Mouse (Mus musculus) v-Abl transformed pro-B cells (cell line): ENCODE data around the gene Olfr305.
"Not testable (repeated sequence)": the region's sequence is repeated elsewhere in the genome, so short reads cannot be mapped to it uniquely, and the experiment has no call there.

ENCODE experiments used
- in situ Hi-C, 2 experiments: fragments of 400-800 bp; cut with MboI; formaldehyde crosslinking; loops; one replicate each; pipeline ENCODE4 v1.15.1; 2025; ENCODE audit not compliant: unreplicated experiment in 2 of 2

The Olfr305 gene

DNA sequence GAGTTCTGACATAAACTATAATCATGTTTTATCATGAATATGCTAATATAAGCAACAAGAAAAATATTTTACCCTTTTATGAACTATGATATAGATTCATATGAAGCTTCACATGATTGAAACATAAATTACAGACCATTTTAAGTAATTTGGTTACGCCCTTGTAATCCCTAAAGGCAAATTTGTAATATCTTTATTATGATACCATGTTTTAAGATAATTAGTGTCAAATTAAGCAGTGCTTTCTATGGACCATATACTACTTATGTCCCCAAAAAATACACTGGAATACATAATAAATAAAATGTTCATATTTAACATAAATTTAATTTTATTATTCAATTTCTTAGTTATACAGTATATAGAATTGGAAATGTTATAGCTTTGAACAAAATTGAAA, at the start of gene Olfr305:
Gene Olfr305 (minus strand): TSS at position 101 of the 400 bp plus-strand sequence.
- in situ Hi-C loops, result no loop called here

DNA sequence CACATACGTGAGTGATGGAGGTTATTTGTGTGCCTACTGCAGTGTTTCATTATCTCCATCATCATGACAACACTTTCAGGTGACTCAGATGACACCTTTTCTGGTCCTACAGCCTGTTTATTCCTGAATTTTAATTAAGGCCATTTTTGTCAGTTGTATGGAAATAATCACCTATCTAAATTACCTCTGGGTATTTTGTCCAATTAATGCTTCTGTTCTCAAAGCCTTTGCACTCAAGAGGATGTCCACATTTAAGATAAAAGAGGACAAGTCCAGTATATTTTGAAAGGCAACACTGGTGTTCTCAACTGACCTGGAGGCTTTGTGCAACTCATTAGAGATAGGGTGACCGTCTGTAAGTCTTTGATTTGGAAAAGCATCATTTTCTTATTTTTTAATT, 36.8 kb upstream of the Olfr305 start, which contains the start of gene Olfr301:
Gene Olfr301 (plus strand): TSS at position 301 of the 400 bp plus-strand sequence.
- in situ Hi-C loops, result no loop called here

DNA sequence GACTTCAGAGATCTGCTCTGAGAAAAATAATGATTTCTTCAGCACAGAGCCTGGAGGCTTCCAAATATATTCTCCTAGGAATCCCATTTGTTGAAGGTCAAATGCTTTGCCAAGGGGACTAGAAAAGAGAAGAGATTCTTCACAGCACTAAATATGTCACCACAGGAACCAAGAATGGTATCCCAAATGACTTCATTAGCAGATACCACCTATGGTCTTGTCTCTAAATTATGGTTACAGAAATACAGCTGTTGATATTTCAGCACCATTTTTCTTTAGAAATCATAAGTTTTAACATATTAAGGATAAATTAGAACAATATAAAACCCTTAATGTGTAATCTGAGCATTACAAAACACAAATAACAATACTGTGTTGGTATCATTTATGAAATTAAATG, 31.0 kb upstream of the Olfr305 start, which contains the start of gene Olfr303:
Gene Olfr303 (minus strand): TSS at position 101 of the 400 bp plus-strand sequence.
- in situ Hi-C loops, result no loop called here

DNA sequence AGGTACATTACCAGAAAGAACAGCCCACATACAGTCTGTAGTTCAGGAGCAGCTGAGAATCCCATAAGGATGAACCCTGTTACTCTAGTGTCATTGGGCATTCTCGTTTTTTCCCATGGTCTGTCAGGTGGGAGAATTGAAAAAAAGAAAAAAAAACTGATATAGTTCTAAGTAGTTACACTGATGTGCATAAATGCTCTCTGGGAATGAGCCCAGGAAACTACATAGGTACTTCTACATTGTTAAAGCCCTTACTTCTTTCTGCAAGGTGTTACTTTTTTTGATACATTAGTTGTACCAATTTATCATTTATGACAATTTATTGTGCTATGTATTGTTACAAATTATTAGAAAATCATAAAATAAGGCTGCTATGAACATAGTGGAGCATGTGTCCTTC, 19.8 kb upstream of the Olfr305 start, which contains the start of gene Olfr304:
Gene Olfr304 (minus strand): TSS at position 101 of the 400 bp plus-strand sequence.
- in situ Hi-C loops, result no loop called here

DNA sequence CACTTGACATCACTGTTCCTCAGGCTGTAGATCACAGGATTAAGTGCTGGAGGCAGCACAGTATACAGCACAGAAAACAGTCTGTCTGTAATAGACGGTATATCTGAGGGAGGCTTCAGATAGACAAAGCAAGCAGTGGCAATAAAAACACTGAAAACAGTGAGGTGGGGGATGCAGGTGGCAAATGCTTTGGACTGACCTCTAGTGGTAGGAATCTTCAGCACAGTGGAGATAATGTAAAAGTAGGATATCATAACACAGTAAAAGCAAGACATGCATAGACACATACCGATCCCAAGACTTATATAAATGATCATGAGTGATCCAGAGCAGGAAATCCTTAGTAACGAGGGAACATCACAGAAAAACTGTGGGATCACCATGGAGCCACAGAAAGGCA, 19.0 kb upstream of the Olfr305 start:
- in situ Hi-C loops, result no loop called here

DNA sequence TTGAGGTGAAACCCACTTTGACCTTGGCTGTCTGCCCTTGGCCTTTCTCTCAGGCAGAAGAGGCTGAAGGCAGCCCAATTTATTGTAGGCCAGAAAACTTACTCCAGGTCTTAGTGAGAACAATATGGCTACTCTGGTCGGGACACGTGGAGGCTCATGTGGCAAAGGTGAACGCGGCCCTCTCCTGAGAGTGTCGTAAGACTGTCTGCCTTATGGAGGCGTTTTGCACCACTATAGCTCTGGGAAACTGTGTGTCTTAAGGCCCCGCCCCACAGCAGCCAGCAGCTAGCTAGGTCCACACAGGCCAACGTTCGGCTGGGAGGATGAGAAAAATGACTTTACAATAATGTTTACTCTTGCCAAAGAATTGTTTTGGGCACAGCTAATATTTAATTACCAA, 20.4 kb downstream of the Olfr305 start:
- in situ Hi-C loops, result not testable (repeated sequence)

DNA sequence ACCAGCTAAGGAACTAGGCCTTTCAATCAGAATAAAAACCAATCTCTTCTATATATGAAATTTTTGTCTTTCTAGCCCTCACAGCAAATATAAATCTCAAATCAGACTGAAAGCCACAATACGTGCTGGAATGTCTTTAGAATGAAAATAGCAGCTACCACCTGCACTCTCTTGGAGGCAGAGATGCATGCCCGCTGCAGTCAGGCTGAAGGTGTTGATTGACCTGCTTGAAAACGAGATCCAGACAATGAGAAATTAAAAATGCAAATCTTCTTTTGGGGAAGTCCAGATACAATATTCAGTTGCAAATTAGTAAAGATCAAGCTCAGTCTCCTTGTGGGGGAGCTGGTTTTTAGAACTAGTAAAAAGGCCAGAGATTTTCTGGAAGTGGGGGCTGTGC, 22.5 kb downstream of the Olfr305 start:
- in situ Hi-C loops, result no loop called here

DNA sequence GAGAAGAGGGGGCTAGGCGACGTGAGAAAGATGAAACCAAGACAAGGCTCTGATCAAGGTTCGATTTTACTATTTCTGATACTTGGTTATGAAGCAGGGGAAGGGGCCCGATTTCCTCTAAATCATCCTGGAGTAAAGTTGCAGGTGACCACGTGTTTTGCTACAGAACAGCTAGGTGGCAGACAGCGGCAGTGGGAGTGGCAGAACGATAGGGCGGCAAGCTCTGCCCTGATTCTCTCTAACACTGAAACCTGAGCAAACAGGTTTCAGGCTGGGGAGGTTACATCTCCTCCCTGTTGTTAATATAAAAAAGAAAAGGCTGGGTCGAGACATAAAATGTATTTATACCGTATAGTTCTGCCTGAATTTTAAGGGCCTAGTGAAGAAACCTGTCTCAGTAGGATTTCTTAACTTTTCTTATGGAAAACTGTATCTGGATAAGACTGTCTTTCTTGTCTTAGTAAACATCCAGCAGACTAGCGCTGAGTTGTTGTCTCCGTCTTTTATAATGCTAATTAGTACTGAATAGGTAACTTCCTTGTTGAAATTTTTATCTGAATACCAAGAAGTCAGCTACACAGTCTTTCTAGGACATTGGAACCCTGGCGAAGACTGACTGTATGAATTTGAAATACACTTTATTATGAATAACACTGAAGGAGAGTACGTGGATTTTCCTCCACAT, 23.7 kb downstream of the Olfr305 start:
- in situ Hi-C loops, result no loop called here

DNA sequence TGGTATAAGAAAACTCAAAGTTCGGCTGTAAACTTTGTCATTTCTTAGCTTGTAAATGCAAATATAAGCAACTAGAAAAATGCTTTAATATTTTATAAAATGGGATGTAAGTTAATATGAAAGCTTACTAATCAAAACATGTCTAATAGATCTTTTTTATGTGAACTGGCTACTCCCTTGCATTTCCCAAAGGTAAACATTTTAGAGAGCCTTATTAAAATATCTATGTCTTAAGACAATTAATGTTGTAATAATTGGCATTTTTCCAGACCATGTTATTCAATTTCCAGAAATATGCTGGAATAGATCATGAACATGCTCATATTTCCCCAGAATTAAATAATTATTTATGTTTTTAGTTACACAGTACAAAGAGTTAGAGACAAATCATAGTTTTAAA, 29.2 kb downstream of the Olfr305 start, which contains the start of gene Olfr307:
Gene Olfr307 (minus strand): TSS at position 101 of the 400 bp plus-strand sequence.
- in situ Hi-C loops, result no loop called here

DNA sequence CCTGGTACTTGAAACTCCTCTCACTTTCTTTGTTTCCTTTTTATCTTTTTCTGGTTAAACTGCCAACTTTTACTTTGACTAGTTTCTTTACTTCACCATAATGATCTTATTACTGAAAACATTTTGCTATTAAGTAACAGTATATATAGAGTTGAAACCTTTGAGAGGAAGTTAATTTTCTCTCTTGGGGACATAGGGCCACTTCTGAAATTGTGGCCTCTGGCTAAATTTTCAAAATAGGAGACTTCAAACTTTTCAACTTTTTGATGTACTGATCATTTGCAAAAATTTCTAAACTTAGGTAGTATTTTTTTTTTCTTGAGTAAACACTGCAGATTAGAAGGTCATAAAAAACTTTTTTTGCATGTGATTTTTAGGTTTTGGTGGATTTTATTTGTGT, 41.2 kb downstream of the Olfr305 start, which contains the start of gene Olfr308:
Gene Olfr308 (minus strand): TSS at position 101 of the 400 bp plus-strand sequence.
- in situ Hi-C loops, result no loop called here

DNA sequence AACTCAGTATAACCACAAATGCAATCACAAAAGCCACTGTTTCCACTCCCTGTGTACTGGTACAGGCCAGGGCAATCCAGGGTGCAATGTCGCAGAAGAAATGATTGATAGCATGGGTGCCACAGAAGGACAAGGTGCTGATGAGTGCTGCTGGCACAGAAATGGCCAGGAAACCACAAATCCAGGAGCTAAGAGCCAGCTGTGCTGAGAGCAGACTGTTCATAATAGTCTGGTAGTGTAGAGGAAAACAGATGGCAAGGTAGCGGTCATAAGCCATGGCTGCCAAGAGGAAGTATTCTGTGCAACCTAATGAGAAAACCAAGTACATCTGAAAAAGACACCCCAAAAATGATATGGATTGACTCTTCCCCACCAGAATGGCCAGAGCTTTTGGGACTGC, 45.4 kb downstream of the Olfr305 start:
- in situ Hi-C loops, result no loop called here

DNA sequence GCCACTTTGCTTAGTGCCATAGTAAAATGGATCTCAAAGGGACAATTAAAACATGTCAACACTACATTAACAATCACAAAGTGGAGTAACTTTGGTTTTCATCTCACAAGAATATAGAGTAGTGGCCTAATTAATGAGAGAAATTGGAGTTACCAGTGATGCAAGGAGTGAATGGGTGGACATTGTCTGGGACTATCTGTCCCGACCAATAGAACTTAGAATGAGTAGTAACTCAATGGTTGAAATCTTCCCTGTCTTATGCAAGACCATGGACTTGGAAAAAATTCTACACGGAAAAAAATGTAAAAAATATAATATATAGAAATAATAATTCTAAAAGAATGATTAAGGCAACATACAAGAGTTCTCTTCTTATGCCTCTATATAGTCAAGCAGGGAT, 53.1 kb downstream of the Olfr305 start, which contains the start of gene Olfr309:
Gene Olfr309 (minus strand): TSS at position 101 of the 400 bp plus-strand sequence.
- in situ Hi-C loops, result no loop called here
